Comparison of ENCODE assay signal across 8 mouse cellular contexts in the genomic region with DNA sequence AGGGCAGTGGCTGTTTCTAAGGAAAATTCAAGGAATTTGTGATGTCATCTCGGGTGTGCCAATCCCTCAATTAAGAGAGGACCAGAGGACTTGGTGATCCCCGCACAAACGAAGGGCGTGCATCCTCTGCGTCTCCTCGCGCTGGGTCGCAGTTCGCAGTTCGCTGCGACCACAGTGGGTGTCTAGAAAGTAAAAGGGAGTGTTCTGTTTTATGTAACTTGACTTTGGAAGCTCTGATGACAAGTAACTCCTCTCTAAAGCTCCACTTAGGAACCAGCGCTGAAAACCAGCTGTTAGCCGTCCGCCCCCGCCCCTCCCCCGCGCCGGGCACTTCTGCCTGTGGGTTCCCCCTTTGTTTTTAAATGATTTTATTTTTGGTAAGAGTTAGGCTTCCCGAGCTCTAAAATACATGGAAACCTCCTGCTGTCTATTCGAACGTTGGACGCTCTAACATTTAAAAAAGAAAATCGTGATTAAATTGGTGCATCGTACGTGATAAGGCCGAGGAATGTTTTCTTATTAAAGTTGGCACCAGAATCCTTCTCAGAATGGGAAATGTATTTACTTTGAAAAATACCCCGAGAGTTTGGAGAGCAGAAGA. TPM values are rescaled to one million over a fixed set of nuclear protein-coding genes. Genes with fewer than 3 reads are reported as not detected.
A peak's percentile ranks its signal among the peaks of the same experiment; 100 is the strongest.
DNase-seq lines count a peak whose midpoint lies in the region; ATAC-seq lines count a peak whose summit lies in the region.

No protein-coding gene starts in this region.

- H3K4me2 ChIP-seq in forebrain, embryonic 12.5 days = peak overlapping the region; percentile 61
- H3K4me2 ChIP-seq in lung, embryonic 15.5 days = peak overlapping the region; percentile 64
- peak overlapping the region; percentile 71 for H3K4me2 ChIP-seq in neural tube, embryonic 14.5 days (ENCODE audit: low read depth, low read length)

- DNase-seq in thymus, postnatal 0 days (ENCODE audit: low spot score) = peak; percentile 9
- no peak for DNase-seq in thymus, postnatal 10 days (ENCODE audit: low spot score in 2 of 2)
- peak; percentile 63 to 69 for DNase-seq in heart, postnatal 14 days
- DNase-seq in layer of hippocampus, adult 9-11 months = peak; percentile 19

- no peaks in the 10 kb centered on the region for H3K36me3 ChIP-seq in forebrain, embryonic 12.5 days (replicated peaks)
- no peaks in the 10 kb centered on the region for H3K36me3 ChIP-seq in lung, embryonic 15.5 days
- no peaks in the 10 kb centered on the region for H3K36me3 ChIP-seq in neural tube, embryonic 14.5 days (ENCODE audit: control insufficient read depth, insufficient read depth, low read length)

- peak overlapping the region; percentile 34 for H3K4me3 ChIP-seq in forebrain, embryonic 12.5 days (replicated peaks)
- H3K4me3 ChIP-seq in lung, embryonic 15.5 days = peak overlapping the region; percentile 36
- peak overlapping the region; percentile 32 for H3K4me3 ChIP-seq in neural tube, embryonic 14.5 days (ENCODE audit: low read depth, low read length)

- 20% methylated on average over 27 of the region's 27 CpGs for WGBS in forebrain, embryonic 12.5 days
- WGBS in lung, embryonic 15.5 days = 5% methylated on average over 27 of the region's 27 CpGs
- WGBS in neural tube, embryonic 14.5 days = 21% methylated on average over 27 of the region's 27 CpGs

- intact Hi-C loops in heart, postnatal 14 days (cut with DNase I) = loop anchor here (5.0 kb wide), 3 partner anchors 37 to 202 kb away; no protein-coding TSS in a partner anchor

- peak; percentile 57; the same call in 1 of the 2 replicates for ATAC-seq in forebrain, embryonic 12.5 days (ENCODE audit: low FRiP score)
- peak; percentile 68; the same call in 1 of the 2 replicates for ATAC-seq in lung, embryonic 15.5 days (ENCODE audit: borderline replicate concordance, extremely low read depth, low FRiP score, low TSS enrichment)
- ATAC-seq in neural tube, embryonic 14.5 days (ENCODE audit: low read depth) = no peak
- ATAC-seq in erythroid progenitor cell, adult 5-6 weeks (replicated peaks; ENCODE audit: low FRiP score, poor library complexity, severe bottlenecking) = no peak

- H3K27ac ChIP-seq in forebrain, embryonic 12.5 days = no peak overlapping the region
- peak overlapping the region; percentile 98 for H3K27ac ChIP-seq in lung, embryonic 15.5 days
- no peak overlapping the region for H3K27ac ChIP-seq in neural tube, embryonic 14.5 days (ENCODE audit: low read depth, low read length)

- no peaks in the 10 kb centered on the region for H3K9me3 ChIP-seq in forebrain, embryonic 12.5 days
- no peaks in the 10 kb centered on the region for H3K9me3 ChIP-seq in lung, embryonic 15.5 days
- no peaks in the 10 kb centered on the region for H3K9me3 ChIP-seq in neural tube, embryonic 14.5 days (ENCODE audit: control insufficient read depth, low read length)

- H3K27me3 ChIP-seq in forebrain, embryonic 12.5 days = no peaks in the 10 kb centered on the region
- H3K27me3 ChIP-seq in lung, embryonic 15.5 days = no peaks in the 10 kb centered on the region
- H3K27me3 ChIP-seq in neural tube, embryonic 14.5 days (ENCODE audit: control insufficient read depth, insufficient read depth, low read length) = no peaks in the 10 kb centered on the region

- H3K9ac ChIP-seq in forebrain, embryonic 12.5 days = peak overlapping the region; percentile 25
- H3K9ac ChIP-seq in lung, embryonic 15.5 days = peak overlapping the region; percentile 35
- peak overlapping the region; percentile 44; the same call in 1 of the 2 replicates for H3K9ac ChIP-seq in neural tube, embryonic 14.5 days (replicated peaks; ENCODE audit: low read depth, low read length)

- peaks cover 11% of the 10 kb centered on the region; the same call in 1 of the 2 replicates for H3K4me1 ChIP-seq in forebrain, embryonic 12.5 days
- H3K4me1 ChIP-seq in lung, embryonic 15.5 days = peaks cover 10% of the 10 kb centered on the region; the same call in 1 of the 2 replicates
- H3K4me1 ChIP-seq in neural tube, embryonic 14.5 days (ENCODE audit: control insufficient read depth, insufficient read depth, low read length) = no peaks in the 10 kb centered on the region

RNA-seq across cellular contexts. Expression of a gene that starts 59.9 kb away (rescaled TPM):
- polyA plus RNA-seq in thymus, postnatal 0 days (2015; fragmentation: Nextera tagmentation; extraction: Ambion mirVana) = 234 and 261 TPM in 2 replicates
- polyA plus RNA-seq in forebrain, embryonic 12.5 days (2016; fragmentation: Nextera tagmentation; extraction: Ambion mirVana) = 125 and 130 TPM in 2 replicates
- 10 to 100 TPM; 68.6 to 72.2 TPM for total RNA-seq in heart, postnatal 14 days (2021)
- polyA plus RNA-seq in lung, embryonic 15.5 days (2015; fragmentation: Nextera tagmentation; extraction: Ambion mirVana) = 212 and 219 TPM in 2 replicates
- 172 and 195 TPM in 2 replicates for polyA plus RNA-seq in neural tube, embryonic 14.5 days (2014; fragmentation: Nextera tagmentation; extraction: Ambion mirVana)
- total RNA-seq in erythroid progenitor cell, adult 5-6 weeks (2015; ENCODE audit: low replicate concordance) = 90.1 and 114 TPM in 2 replicates
- 27.2 and 35.2 TPM in 2 replicates for total RNA-seq in erythroid progenitor cell, adult 5-6 weeks (2017; ENCODE audit: low replicate concordance)

Comparison
In these comparisons a context has a peak if more than half of its experiments do, and no peak if none do; other contexts are left out.
1. DNase-seq: peak in thymus, postnatal 0 days (single experiment), heart, postnatal 14 days (2 of 2) and layer of hippocampus, adult 9-11 months (single experiment); none in thymus, postnatal 10 days (0 of 2).
2. ATAC-seq: peak in forebrain, embryonic 12.5 days (single experiment) and lung, embryonic 15.5 days (single experiment); none in neural tube, embryonic 14.5 days (single experiment) and erythroid progenitor cell, adult 5-6 weeks (single experiment).
3. Peak in every context shown above with its lines, with median percentiles within 50 percentile points of each other: H3K4me2 ChIP-seq, H3K4me3 ChIP-seq and H3K9ac ChIP-seq.